Mouse (Mus musculus): ENCODE data around the gene Cmc4. TPM values are rescaled to one million over a fixed set of nuclear protein-coding genes. Genes with fewer than 3 reads are reported as not detected.
A peak's percentile ranks its signal among the peaks of the same experiment; 100 is the strongest.

Cmc4 gene
- polyA plus RNA-seq (2012; rRNA removed) = 0.76 and 1.1 TPM in 2 replicates

- Histone ChIP-seq H3K4me1 (ENCODE audit: control insufficient read depth, insufficient read depth, low read length) (0 out of 2 replicates have a peak, but pooled peaks cover 2% of the 10 kb centered on the region), H3K4me3 (ENCODE audit: control insufficient read depth, low read depth, low read length) (peak within 1 kb of the TSS; percentile 93), H3K27ac (ENCODE audit: control insufficient read depth, insufficient read depth, low read depth, low read length) (peak within 1 kb of the TSS; percentile 81), H3K36me3 (ENCODE audit: control insufficient read depth, insufficient read depth, low read length) (no peaks in the 10 kb centered on the region), H3K27me3 (ENCODE audit: control insufficient read depth, insufficient read depth, low read length) (no peaks in the 10 kb centered on the region)
- TF ChIP-seq CTCF (IDR thresholded peaks at IDR 0.05; ENCODE audit: control insufficient read depth, insufficient read depth, insufficient replicate concordance, low read depth, low read length) (no peak), POLR2A (IDR thresholded peaks at IDR 0.05; ENCODE audit: control insufficient read depth, low read depth, low read length) (peak; percentile 58)
These were observed at the start of gene Cmc4, which contains the start of the genes Mtcp1 and Brcc3 for GRCm38 (mm10) chrX:75415936-75416785. Gene Cmc4 (minus strand): TSS chrX:75416584. Gene Mtcp1 (minus strand): TSS chrX:75416588. Gene Brcc3 (plus strand): TSS chrX:75416628.

- Histone ChIP-seq H3K36me3 (ENCODE audit: control insufficient read depth, insufficient read depth, low read length) (no peaks in the 10 kb centered on the region), H3K4me3 (ENCODE audit: control insufficient read depth, low read depth, low read length) (no peak overlapping the region), H3K27ac (ENCODE audit: control insufficient read depth, insufficient read depth, low read depth, low read length) (no peak overlapping the region), H3K27me3 (ENCODE audit: control insufficient read depth, insufficient read depth, low read length) (no peaks in the 10 kb centered on the region), H3K4me1 (ENCODE audit: control insufficient read depth, insufficient read depth, low read length) (no peaks in the 10 kb centered on the region)
- TF ChIP-seq POLR2A (IDR thresholded peaks at IDR 0.05; ENCODE audit: control insufficient read depth, low read depth, low read length) = no peak
- no peak for TF ChIP-seq CTCF (IDR thresholded peaks at IDR 0.05; ENCODE audit: control insufficient read depth, insufficient read depth, insufficient replicate concordance, low read depth, low read length)
These were observed 38.2 kb upstream of the Cmc4 start for GRCm38 (mm10) chrX:75454597-75454996.

- no peaks in the 10 kb centered on the region for H3K27me3 ChIP-seq (ENCODE audit: control insufficient read depth, insufficient read depth, low read length)
- TF ChIP-seq POLR2A (IDR thresholded peaks at IDR 0.05; ENCODE audit: control insufficient read depth, low read depth, low read length) = no peak
- no peak for TF ChIP-seq CTCF (IDR thresholded peaks at IDR 0.05; ENCODE audit: control insufficient read depth, insufficient read depth, insufficient replicate concordance, low read depth, low read length)
- H3K4me1 ChIP-seq (ENCODE audit: control insufficient read depth, insufficient read depth, low read length) = no peaks in the 10 kb centered on the region
- H3K4me3 ChIP-seq (ENCODE audit: control insufficient read depth, low read depth, low read length) = no peak overlapping the region
- H3K27ac ChIP-seq (ENCODE audit: control insufficient read depth, insufficient read depth, low read depth, low read length) = no peak overlapping the region
- H3K36me3 ChIP-seq (ENCODE audit: control insufficient read depth, insufficient read depth, low read length) = no peaks in the 10 kb centered on the region
These were observed 6.7 kb downstream of the Cmc4 start for GRCm38 (mm10) chrX:75409711-75410110.

GRCm38 (mm10) chrX:75403350-75403749 is 13.0 kb downstream of the Cmc4 start:
- no peak overlapping the region for H3K4me3 ChIP-seq (ENCODE audit: control insufficient read depth, low read depth, low read length)
- no peaks in the 10 kb centered on the region for H3K36me3 ChIP-seq (ENCODE audit: control insufficient read depth, insufficient read depth, low read length)
- no peak overlapping the region for H3K27ac ChIP-seq (ENCODE audit: control insufficient read depth, insufficient read depth, low read depth, low read length)
- no peak for TF ChIP-seq POLR2A (IDR thresholded peaks at IDR 0.05; ENCODE audit: control insufficient read depth, low read depth, low read length)
- TF ChIP-seq CTCF (IDR thresholded peaks at IDR 0.05; ENCODE audit: control insufficient read depth, insufficient read depth, insufficient replicate concordance, low read depth, low read length) = no peak
- H3K27me3 ChIP-seq (ENCODE audit: control insufficient read depth, insufficient read depth, low read length) = no peaks in the 10 kb centered on the region
- H3K4me1 ChIP-seq (ENCODE audit: control insufficient read depth, insufficient read depth, low read length) = no peaks in the 10 kb centered on the region

- no peaks in the 10 kb centered on the region for H3K36me3 ChIP-seq (ENCODE audit: control insufficient read depth, insufficient read depth, low read length)
- no peak overlapping the region for H3K27ac ChIP-seq (ENCODE audit: control insufficient read depth, insufficient read depth, low read depth, low read length)
- no peak overlapping the region for H3K4me3 ChIP-seq (ENCODE audit: control insufficient read depth, low read depth, low read length)
- H3K4me1 ChIP-seq (ENCODE audit: control insufficient read depth, insufficient read depth, low read length) = no peaks in the 10 kb centered on the region
- TF ChIP-seq CTCF (IDR thresholded peaks at IDR 0.05; ENCODE audit: control insufficient read depth, insufficient read depth, insufficient replicate concordance, low read depth, low read length) (no peak), POLR2A (IDR thresholded peaks at IDR 0.05; ENCODE audit: control insufficient read depth, low read depth, low read length) (no peak)
- H3K27me3 ChIP-seq (ENCODE audit: control insufficient read depth, insufficient read depth, low read length) = no peaks in the 10 kb centered on the region
These were observed 13.7 kb downstream of the Cmc4 start for GRCm38 (mm10) chrX:75402668-75403067.

GRCm38 (mm10) chrX:75399471-75399870 is 16.9 kb downstream of the Cmc4 start:
- Histone ChIP-seq H3K27ac (ENCODE audit: control insufficient read depth, insufficient read depth, low read depth, low read length) (no peak overlapping the region), H3K4me3 (ENCODE audit: control insufficient read depth, low read depth, low read length) (no peak overlapping the region), H3K4me1 (ENCODE audit: control insufficient read depth, insufficient read depth, low read length) (no peaks in the 10 kb centered on the region)

GRCm38 (mm10) chrX:75382195-75382771 is 34.1 kb downstream of the Cmc4 start, which contains the start of the genes Fundc2 and F8:
Gene Fundc2 (plus strand): TSS chrX:75382399.
Gene F8 (minus strand): TSS chrX:75382615.
- H3K4me1 ChIP-seq (ENCODE audit: control insufficient read depth, insufficient read depth, low read length) = no peaks in the 10 kb centered on the region
- no peak for TF ChIP-seq CTCF (IDR thresholded peaks at IDR 0.05; ENCODE audit: control insufficient read depth, insufficient read depth, insufficient replicate concordance, low read depth, low read length)
- TF ChIP-seq POLR2A (IDR thresholded peaks at IDR 0.05; ENCODE audit: control insufficient read depth, low read depth, low read length) = peak; percentile 51; the same call in 1 of the 2 replicates
- no peaks in the 10 kb centered on the region for H3K36me3 ChIP-seq (ENCODE audit: control insufficient read depth, insufficient read depth, low read length)
- H3K4me3 ChIP-seq (ENCODE audit: control insufficient read depth, low read depth, low read length) = peak within 1 kb of the TSS; percentile 91
- no peaks in the 10 kb centered on the region for H3K27me3 ChIP-seq (ENCODE audit: control insufficient read depth, insufficient read depth, low read length)
- peak within 1 kb of the TSS; percentile 95 for H3K27ac ChIP-seq (ENCODE audit: control insufficient read depth, insufficient read depth, low read depth, low read length)

More at GRCm38 (mm10) chrX:75399471-75399870, 16.9 kb downstream of the Cmc4 start:
- TF ChIP-seq POLR2A (IDR thresholded peaks at IDR 0.05; ENCODE audit: control insufficient read depth, low read depth, low read length) = no peak
- no peak for TF ChIP-seq CTCF (IDR thresholded peaks at IDR 0.05; ENCODE audit: control insufficient read depth, insufficient read depth, insufficient replicate concordance, low read depth, low read length)
- H3K27me3 ChIP-seq (ENCODE audit: control insufficient read depth, insufficient read depth, low read length) = no peaks in the 10 kb centered on the region
- no peaks in the 10 kb centered on the region for H3K36me3 ChIP-seq (ENCODE audit: control insufficient read depth, insufficient read depth, low read length)
